Mouse (Mus musculus): Measurements from ENCODE around the gene Gpr83. TPM values are rescaled to one million over a fixed set of nuclear protein-coding genes. Genes with fewer than 3 reads are reported as not detected.

The Gpr83 gene
- polyA plus RNA-seq, 1 experiment = 4.6 TPM

- H3K36me3 ChIP-seq (ENCODE audit: control insufficient read depth, insufficient read depth, low read length) = no peaks in the 10 kb centered on the region
- no peak for TF ChIP-seq POLR2A (IDR thresholded peaks at IDR 0.05; ENCODE audit: low read depth, low read length)
- no peak for TF ChIP-seq CTCF (IDR thresholded peaks at IDR 0.05; ENCODE audit: extremely low read depth, insufficient read depth, insufficient read length, insufficient replicate concordance)
- 89% methylated on average over 9 of the region's 9 CpGs for WGBS
- no peak overlapping the region for H3K4me3 ChIP-seq (ENCODE audit: extremely low read depth, insufficient read depth, insufficient read length)
- H3K27me3 ChIP-seq (ENCODE audit: control insufficient read depth, insufficient read depth, low read length) = peaks cover 7% of the 10 kb centered on the region; the same call in 1 of the 2 replicates
- no peak for DNase-seq (ENCODE audit: low read depth in 1 of 2, low spot score in 2 of 2)
- H3K27ac ChIP-seq (ENCODE audit: insufficient read depth, low read length) = no peak overlapping the region
- H3K4me1 ChIP-seq (ENCODE audit: control insufficient read depth, insufficient read depth, insufficient read length) = no peaks in the 10 kb centered on the region; the same call in 1 of the 2 replicates
These were observed 4.7 kb downstream of the Gpr83 start for GRCm38 (mm10) chr9:14864726-14865125.

DNA sequence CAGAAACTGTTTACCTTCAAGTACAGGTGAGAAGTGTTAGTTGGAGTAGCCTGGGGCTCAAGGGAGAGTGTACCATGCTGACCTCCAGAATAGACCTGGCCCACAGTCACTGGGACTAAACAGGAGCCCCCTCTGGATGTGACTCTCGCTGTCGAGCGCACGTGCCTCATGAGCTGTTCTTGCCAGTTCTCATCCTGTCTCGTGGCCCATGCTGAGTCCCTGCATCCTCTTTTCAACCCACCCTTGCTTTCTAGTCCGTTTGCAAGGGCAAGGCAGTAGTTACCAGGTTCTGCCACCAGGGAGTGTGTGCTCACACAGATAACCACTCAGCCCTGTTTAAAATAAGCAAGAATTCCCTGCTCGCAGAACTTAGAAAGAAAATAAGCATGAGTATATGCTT, 6.9 kb downstream of the Gpr83 start:
- Histone ChIP-seq H3K36me3 (ENCODE audit: control insufficient read depth, insufficient read depth, low read length) (no peaks in the 10 kb centered on the region), H3K27me3 (ENCODE audit: control insufficient read depth, insufficient read depth, low read length) (no peaks in the 10 kb centered on the region), H3K27ac (ENCODE audit: insufficient read depth, low read length) (no peak overlapping the region), H3K4me1 (ENCODE audit: control insufficient read depth, insufficient read depth, insufficient read length) (no peaks in the 10 kb centered on the region), H3K4me3 (ENCODE audit: extremely low read depth, insufficient read depth, insufficient read length) (no peak overlapping the region)
- TF ChIP-seq CTCF (IDR thresholded peaks at IDR 0.05; ENCODE audit: extremely low read depth, insufficient read depth, insufficient read length, insufficient replicate concordance) (peak; percentile 61; the same call in 1 of the 2 replicates), POLR2A (IDR thresholded peaks at IDR 0.05; ENCODE audit: low read depth, low read length) (no peak)
- peak; percentile 46 to 67 for DNase-seq (ENCODE audit: low read depth in 1 of 2, low spot score in 2 of 2)
- 7% methylated on average over 7 of the region's 7 CpGs for WGBS

GRCm38 (mm10) chr9:14868326-14868725, 8.3 kb downstream of the Gpr83 start:
- TF ChIP-seq CTCF (IDR thresholded peaks at IDR 0.05; ENCODE audit: extremely low read depth, insufficient read depth, insufficient read length, insufficient replicate concordance) (no peak), POLR2A (IDR thresholded peaks at IDR 0.05; ENCODE audit: low read depth, low read length) (no peak)
- H3K27me3 ChIP-seq (ENCODE audit: control insufficient read depth, insufficient read depth, low read length) = no peaks in the 10 kb centered on the region
- H3K4me3 ChIP-seq (ENCODE audit: extremely low read depth, insufficient read depth, insufficient read length) = no peak overlapping the region
- H3K27ac ChIP-seq (ENCODE audit: insufficient read depth, low read length) = no peak overlapping the region
- no peak for DNase-seq (ENCODE audit: low read depth in 1 of 2, low spot score in 2 of 2)
- WGBS = 85% methylated on average over 8 of the region's 8 CpGs
- H3K4me1 ChIP-seq (ENCODE audit: control insufficient read depth, insufficient read depth, insufficient read length) = no peaks in the 10 kb centered on the region
- H3K36me3 ChIP-seq (ENCODE audit: control insufficient read depth, insufficient read depth, low read length) = no peaks in the 10 kb centered on the region

- TF ChIP-seq CTCF (IDR thresholded peaks at IDR 0.05; ENCODE audit: extremely low read depth, insufficient read depth, insufficient read length, insufficient replicate concordance) = no peak
- TF ChIP-seq POLR2A (IDR thresholded peaks at IDR 0.05; ENCODE audit: low read depth, low read length) = no peak
- no peaks in the 10 kb centered on the region for H3K4me1 ChIP-seq (ENCODE audit: control insufficient read depth, insufficient read depth, insufficient read length)
- H3K27ac ChIP-seq (ENCODE audit: insufficient read depth, low read length) = no peak overlapping the region
- H3K4me3 ChIP-seq (ENCODE audit: extremely low read depth, insufficient read depth, insufficient read length) = no peak overlapping the region
- H3K27me3 ChIP-seq (ENCODE audit: control insufficient read depth, insufficient read depth, low read length) = no peaks in the 10 kb centered on the region
- 96% methylated on average over 2 of the region's 2 CpGs for WGBS
- no peak for DNase-seq (ENCODE audit: low read depth in 1 of 2, low spot score in 2 of 2)
- no peaks in the 10 kb centered on the region for H3K36me3 ChIP-seq (ENCODE audit: control insufficient read depth, insufficient read depth, low read length)
These were observed 10.4 kb downstream of the Gpr83 start for GRCm38 (mm10) chr9:14870377-14870776.

GRCm38 (mm10) chr9:14870802-14871201, 10.8 kb downstream of the Gpr83 start:
- Histone ChIP-seq H3K36me3 (ENCODE audit: control insufficient read depth, insufficient read depth, low read length) (no peaks in the 10 kb centered on the region), H3K27ac (ENCODE audit: insufficient read depth, low read length) (no peak overlapping the region), H3K4me1 (ENCODE audit: control insufficient read depth, insufficient read depth, insufficient read length) (peaks cover under 1% of the 10 kb centered on the region; the same call in 1 of the 2 replicates), H3K27me3 (ENCODE audit: control insufficient read depth, insufficient read depth, low read length) (no peaks in the 10 kb centered on the region), H3K4me3 (ENCODE audit: extremely low read depth, insufficient read depth, insufficient read length) (no peak overlapping the region)
- 97% methylated on average over 10 of the region's 10 CpGs for WGBS
- TF ChIP-seq CTCF (IDR thresholded peaks at IDR 0.05; ENCODE audit: extremely low read depth, insufficient read depth, insufficient read length, insufficient replicate concordance) (no peak), POLR2A (IDR thresholded peaks at IDR 0.05; ENCODE audit: low read depth, low read length) (no peak)
- no peak for DNase-seq (ENCODE audit: low read depth in 1 of 2, low spot score in 2 of 2)

DNA sequence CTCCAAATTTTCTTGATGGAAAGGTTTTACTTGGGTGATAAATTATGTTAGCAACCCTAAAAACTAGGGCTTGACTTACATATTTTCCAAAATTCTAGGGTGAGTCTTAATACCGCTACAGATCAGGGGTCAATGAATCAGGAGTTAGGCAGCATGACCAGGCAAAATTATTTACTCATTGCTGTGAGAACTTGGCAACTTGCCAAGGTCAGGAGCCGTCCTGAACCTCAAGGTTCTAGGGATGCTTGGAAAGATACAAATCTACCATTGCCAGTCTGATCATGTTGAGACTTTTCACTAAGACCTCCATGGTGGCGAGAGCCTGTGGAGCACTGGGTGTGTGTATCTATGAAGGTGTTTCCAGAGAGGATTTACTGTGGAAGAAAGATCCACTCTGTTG, 11.5 kb downstream of the Gpr83 start:
- H3K4me3 ChIP-seq (ENCODE audit: extremely low read depth, insufficient read depth, insufficient read length) = no peak overlapping the region
- no peaks in the 10 kb centered on the region for H3K36me3 ChIP-seq (ENCODE audit: control insufficient read depth, insufficient read depth, low read length)
- WGBS = 72% methylated on average over 3 of the region's 3 CpGs
- H3K27me3 ChIP-seq (ENCODE audit: control insufficient read depth, insufficient read depth, low read length) = no peaks in the 10 kb centered on the region
- DNase-seq (ENCODE audit: low read depth in 1 of 2, low spot score in 2 of 2) = no peak
- H3K27ac ChIP-seq (ENCODE audit: insufficient read depth, low read length) = no peak overlapping the region
- H3K4me1 ChIP-seq (ENCODE audit: control insufficient read depth, insufficient read depth, insufficient read length) = peaks cover 4% of the 10 kb centered on the region; the same call in 1 of the 2 replicates
- TF ChIP-seq CTCF (IDR thresholded peaks at IDR 0.05; ENCODE audit: extremely low read depth, insufficient read depth, insufficient read length, insufficient replicate concordance) (no peak), POLR2A (IDR thresholded peaks at IDR 0.05; ENCODE audit: low read depth, low read length) (no peak)

GRCm38 (mm10) chr9:14872181-14872930, 12.3 kb downstream of the Gpr83 start:
- no peak for DNase-seq (ENCODE audit: low read depth in 1 of 2, low spot score in 2 of 2)
- no peaks in the 10 kb centered on the region for H3K27me3 ChIP-seq (ENCODE audit: control insufficient read depth, insufficient read depth, low read length)
- no peak overlapping the region for H3K4me3 ChIP-seq (ENCODE audit: extremely low read depth, insufficient read depth, insufficient read length)
- peaks cover 5% of the 10 kb centered on the region; the same call in 1 of the 2 replicates for H3K4me1 ChIP-seq (ENCODE audit: control insufficient read depth, insufficient read depth, insufficient read length)
- no peaks in the 10 kb centered on the region for H3K36me3 ChIP-seq (ENCODE audit: control insufficient read depth, insufficient read depth, low read length)
- H3K27ac ChIP-seq (ENCODE audit: insufficient read depth, low read length) = no peak overlapping the region
- TF ChIP-seq POLR2A (IDR thresholded peaks at IDR 0.05; ENCODE audit: low read depth, low read length) (no peak), CTCF (IDR thresholded peaks at IDR 0.05; ENCODE audit: extremely low read depth, insufficient read depth, insufficient read length, insufficient replicate concordance) (no peak)
- WGBS = 83% methylated on average over 17 of the region's 17 CpGs

All from spleen, adult 2 months (tissue).